Mouse (Mus musculus) neural tube, embryonic 15.5 days (tissue): Measurements from ENCODE around the gene Romo1. TPM values are rescaled to one million over a fixed set of nuclear protein-coding genes. Genes with fewer than 3 reads are reported as not detected.

ENCODE experiments used
- ATAC-seq: fragments of 200-750 bp; cut with Nextera tagmentation; 2 replicates; pipeline ENCODE4 v1.8.0; 2017; ENCODE audit warnings: mild to moderate bottlenecking, moderate TSS enrichment, moderate library complexity; ENCODE audit not compliant: low FRiP score
- H3K27ac ChIP-seq: fragments of 300-500 bp; sonication (generic); replicated peaks from 2 replicates; pipeline ENCODE4 v1.5.1; 2015; ENCODE audit warnings: mild to moderate bottlenecking, inconsistent platforms
- H3K27me3 ChIP-seq: fragments of 300-500 bp; sonication (generic); replicated peaks from 2 replicates; pipeline ENCODE4 v1.6.1; 2015; ENCODE audit warnings: inconsistent platforms
- H3K36me3 ChIP-seq: fragments of 300-500 bp; sonication (generic); 2 replicates; pipeline ENCODE4 v1.6.1; 2015; ENCODE audit warnings: inconsistent platforms
- H3K4me1 ChIP-seq: fragments of 300-500 bp; sonication (generic); 2 replicates; pipeline ENCODE4 v1.6.1; 2015; ENCODE audit warnings: inconsistent platforms
- H3K4me2 ChIP-seq: fragments of 300-500 bp; sonication (generic); 2 replicates; pipeline ENCODE4 v1.6.1; 2015; ENCODE audit warnings: inconsistent platforms, mild to moderate bottlenecking, moderate library complexity
- H3K4me3 ChIP-seq: fragments of 300-500 bp; sonication (generic); replicated peaks from 2 replicates; pipeline ENCODE4 v1.5.1; 2015; ENCODE audit warnings: mild to moderate bottlenecking, inconsistent platforms
- H3K9ac ChIP-seq: fragments of 300-500 bp; sonication (generic); replicated peaks from 2 replicates; pipeline ENCODE4 v1.6.1; 2015; ENCODE audit warnings: mild to moderate bottlenecking, inconsistent platforms
- H3K9me3 ChIP-seq: fragments of 300-500 bp; sonication (generic); replicated peaks from 2 replicates; pipeline ENCODE4 v1.6.1; 2016; ENCODE audit warnings: inconsistent platforms
- WGBS: fragments of 180-500 bp; shearing (Covaris S2); methylation state at CpG from one replicate; pipeline ENCODE4 v1.1.7; 2015; ENCODE audit warnings: mixed read lengths; 5-methylcytosine and 5-hydroxymethylcytosine counted together
- polyA plus RNA-seq: library from polyadenylated mRNA; unstranded; fragments of >200 nt; fragmentation: Nextera tagmentation; extraction: Ambion mirVana; gene quantifications from 2 replicates; pipeline ENCODE4 v1.2.1, GENCODE M21; 2015

Romo1 gene
- polyA plus RNA-seq, 1 experiment from 2014 or later = 463 TPM

DNA sequence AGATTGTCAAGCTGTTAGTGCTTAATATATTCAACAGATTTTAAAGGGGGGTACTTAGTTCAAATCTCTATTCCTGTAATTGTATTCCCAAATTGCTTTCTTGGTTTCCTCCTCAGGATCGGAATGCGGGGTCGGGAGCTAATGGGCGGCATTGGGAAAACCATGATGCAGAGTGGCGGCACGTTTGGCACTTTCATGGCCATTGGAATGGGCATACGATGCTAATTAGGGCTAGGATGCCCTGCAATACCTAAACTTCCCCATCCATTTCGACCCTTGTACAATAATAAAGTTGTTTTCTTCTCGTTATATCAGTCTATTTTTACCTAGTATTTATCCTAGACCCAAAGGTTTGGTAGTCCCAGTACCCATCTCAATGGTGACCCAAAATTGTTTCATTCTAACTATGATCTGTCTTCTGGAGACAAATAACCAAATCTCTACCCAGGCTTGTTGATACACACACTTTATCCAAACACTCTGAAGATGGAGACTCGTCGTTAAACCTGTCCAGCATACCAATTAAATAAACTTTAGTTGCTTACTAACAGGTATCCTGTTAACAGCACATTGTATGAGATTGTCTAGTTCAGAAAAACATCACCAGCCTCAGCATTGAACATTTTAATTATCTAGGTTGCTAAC lies 1.8 kb downstream of the Romo1 start:
- WGBS = 61% methylated on average over 11 of the region's 11 CpGs
- ATAC-seq = no peak
- Histone ChIP-seq H3K4me3 (peak overlapping the region; percentile 86; the same call in 1 of the 2 replicates), H3K36me3 (peaks cover 36% of the 10 kb centered on the region), H3K4me1 (peaks cover 19% of the 10 kb centered on the region), H3K27me3 (no peaks in the 10 kb centered on the region), H3K9ac (no peak overlapping the region), H3K9me3 (no peaks in the 10 kb centered on the region), H3K27ac (no peak overlapping the region), H3K4me2 (peak overlapping the region; percentile 77)

DNA sequence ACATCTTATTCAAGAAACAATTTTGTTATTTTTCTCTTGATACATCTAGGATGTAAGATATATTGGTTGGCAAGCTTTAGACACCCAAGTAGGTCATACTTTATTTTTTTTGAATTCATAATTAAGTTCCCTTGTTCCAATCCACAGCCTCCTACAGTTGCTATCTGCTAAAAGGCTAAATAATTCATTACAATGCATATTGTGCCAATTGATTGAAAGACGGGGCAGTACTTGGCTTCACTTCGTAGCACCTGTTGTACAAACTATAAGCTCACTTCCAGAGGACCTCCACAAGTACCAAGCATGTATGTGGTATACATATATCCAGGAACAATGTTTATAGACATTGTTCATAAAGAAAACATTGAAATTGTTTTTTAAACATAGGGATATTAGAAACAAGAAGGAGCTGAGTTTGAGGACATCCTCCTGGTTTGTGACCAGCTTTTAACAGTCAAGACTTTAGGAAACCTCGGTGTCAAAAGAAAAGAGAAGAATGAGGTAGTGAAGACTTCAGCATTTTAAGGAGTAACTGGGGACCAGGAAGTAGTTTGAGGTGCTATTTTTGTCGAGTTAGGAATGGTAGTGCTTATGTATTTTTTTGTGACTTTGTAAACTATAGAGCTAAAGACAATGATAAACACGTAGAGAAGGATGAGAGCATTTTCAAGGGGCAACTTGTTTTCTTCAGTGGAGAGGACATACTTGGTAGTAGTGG lies 2.6 kb downstream of the Romo1 start:
- Histone ChIP-seq H3K4me3 (no peak overlapping the region), H3K36me3 (peaks cover 36% of the 10 kb centered on the region), H3K27ac (no peak overlapping the region), H3K4me2 (no peak overlapping the region), H3K9me3 (no peaks in the 10 kb centered on the region), H3K9ac (no peak overlapping the region), H3K4me1 (peaks cover 19% of the 10 kb centered on the region), H3K27me3 (no peaks in the 10 kb centered on the region)
- no peak for ATAC-seq
- WGBS = 75% methylated on average over 5 of the region's 5 CpGs

DNA sequence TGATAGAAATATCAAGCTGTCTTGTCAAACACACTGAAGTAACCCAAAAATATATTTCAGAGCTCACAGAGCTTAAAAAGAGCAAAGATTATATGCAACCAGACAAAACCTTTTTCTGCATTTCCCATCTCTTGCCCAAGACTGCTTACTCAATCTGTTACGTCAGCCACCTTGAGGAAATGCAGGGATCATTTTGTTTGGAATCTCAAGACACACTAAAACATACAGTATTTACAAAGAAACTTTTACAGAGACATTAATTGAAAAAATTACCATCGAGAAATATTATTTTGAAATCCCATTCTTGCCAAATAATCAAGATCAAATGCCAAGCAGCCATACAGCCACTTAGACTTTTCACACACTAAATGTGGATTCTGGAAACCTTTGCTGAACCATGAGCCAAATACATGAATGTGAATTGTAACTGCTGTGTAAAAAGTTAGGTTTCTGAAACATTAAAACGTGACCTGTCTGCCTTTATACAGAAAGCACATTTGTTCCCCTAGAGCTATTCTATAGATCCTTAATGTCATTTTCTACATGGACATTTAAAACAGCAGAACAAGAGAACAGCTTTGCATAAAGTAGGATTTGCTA lies 3.6 kb downstream of the Romo1 start:
- peaks cover 19% of the 10 kb centered on the region for H3K4me1 ChIP-seq
- H3K36me3 ChIP-seq = peaks cover 36% of the 10 kb centered on the region

DNA sequence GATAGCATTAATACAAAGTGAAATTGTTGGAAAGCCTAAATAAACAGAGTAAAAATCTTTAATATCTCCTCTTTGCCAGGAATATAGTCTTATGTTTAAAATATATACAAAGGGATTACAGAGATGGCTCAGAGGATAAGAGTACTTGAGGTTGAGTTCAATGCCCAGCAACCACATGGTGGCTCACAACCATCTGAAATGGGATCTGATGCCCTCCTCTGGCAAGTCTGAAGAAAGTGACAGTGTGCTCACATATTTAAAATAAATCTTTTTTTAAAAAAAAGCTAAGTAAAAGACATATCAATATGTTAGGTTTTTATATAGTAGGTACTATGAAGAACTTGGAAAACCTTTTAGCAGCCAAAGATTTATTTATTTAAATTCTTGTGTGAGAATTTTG lies 7.7 kb downstream of the Romo1 start:
- Histone ChIP-seq H3K36me3 (peaks cover 54% of the 10 kb centered on the region), H3K9me3 (no peaks in the 10 kb centered on the region), H3K4me1 (no peaks in the 10 kb centered on the region), H3K4me3 (no peak overlapping the region), H3K9ac (no peak overlapping the region), H3K27me3 (no peaks in the 10 kb centered on the region), H3K27ac (no peak overlapping the region), H3K4me2 (no peak overlapping the region)
- no peak for ATAC-seq

More for the DNA sequence above, 3.6 kb downstream of the Romo1 start:
- Histone ChIP-seq H3K9me3 (no peaks in the 10 kb centered on the region), H3K27me3 (no peaks in the 10 kb centered on the region), H3K27ac (no peak overlapping the region), H3K9ac (no peak overlapping the region), H3K4me3 (no peak overlapping the region), H3K4me2 (no peak overlapping the region)
- ATAC-seq = no peak
- WGBS = 90% methylated on average over 3 of the region's 3 CpGs

DNA sequence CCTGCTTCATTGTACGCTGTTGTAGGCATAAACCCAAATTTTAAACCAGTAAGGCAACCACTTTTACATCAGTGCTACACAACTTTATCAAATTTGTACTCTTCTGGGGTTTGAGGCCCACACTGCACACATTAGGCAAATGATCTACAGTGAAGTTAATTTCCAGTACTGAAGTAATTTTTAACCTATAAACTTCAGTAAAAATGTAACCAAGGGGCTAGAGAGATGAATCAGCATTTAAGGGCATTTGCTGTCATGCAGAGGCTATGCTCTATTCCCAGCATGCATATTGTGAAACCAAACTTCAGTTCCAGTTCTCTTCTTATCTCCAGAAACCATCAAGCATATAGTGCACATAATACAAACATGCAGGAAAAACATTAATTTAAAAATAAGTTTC lies 21.6 kb downstream of the Romo1 start:
- 100% methylated on average over 1 of the region's 1 CpGs for WGBS
- ATAC-seq = no peak
- H3K36me3 ChIP-seq = peaks cover 66% of the 10 kb centered on the region
- no peaks in the 10 kb centered on the region for H3K4me1 ChIP-seq
- H3K27me3 ChIP-seq = no peaks in the 10 kb centered on the region
- no peak overlapping the region for H3K4me2 ChIP-seq
- H3K27ac ChIP-seq = no peak overlapping the region
- H3K9me3 ChIP-seq = no peaks in the 10 kb centered on the region
- H3K4me3 ChIP-seq = no peak overlapping the region
- H3K9ac ChIP-seq = no peak overlapping the region

DNA sequence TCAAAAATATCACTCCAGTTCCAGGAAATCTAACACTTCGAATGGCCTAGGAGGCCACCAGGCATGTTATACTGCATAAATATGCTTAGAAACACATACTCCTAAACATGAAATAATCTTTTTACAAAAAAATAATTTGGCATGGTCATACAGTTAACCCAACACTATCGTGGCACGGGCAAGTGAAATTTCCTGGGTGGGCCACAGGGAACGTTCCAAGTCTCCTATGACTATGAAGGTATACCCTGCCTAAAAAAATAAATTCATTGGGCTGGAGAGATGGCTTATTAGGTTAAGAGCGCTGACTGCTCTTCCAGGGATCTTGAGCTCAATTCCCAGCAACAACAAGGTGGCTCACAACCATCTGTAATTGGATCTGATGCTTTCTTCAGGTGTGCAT lies 22.7 kb downstream of the Romo1 start:
- Histone ChIP-seq H3K4me1 (no peaks in the 10 kb centered on the region), H3K36me3 (peaks cover 68% of the 10 kb centered on the region), H3K9ac (no peak overlapping the region), H3K27ac (no peak overlapping the region), H3K4me3 (no peak overlapping the region), H3K9me3 (no peaks in the 10 kb centered on the region), H3K4me2 (no peak overlapping the region), H3K27me3 (no peaks in the 10 kb centered on the region)
- WGBS = 95% methylated on average over 5 of the region's 5 CpGs
- ATAC-seq = no peak

DNA sequence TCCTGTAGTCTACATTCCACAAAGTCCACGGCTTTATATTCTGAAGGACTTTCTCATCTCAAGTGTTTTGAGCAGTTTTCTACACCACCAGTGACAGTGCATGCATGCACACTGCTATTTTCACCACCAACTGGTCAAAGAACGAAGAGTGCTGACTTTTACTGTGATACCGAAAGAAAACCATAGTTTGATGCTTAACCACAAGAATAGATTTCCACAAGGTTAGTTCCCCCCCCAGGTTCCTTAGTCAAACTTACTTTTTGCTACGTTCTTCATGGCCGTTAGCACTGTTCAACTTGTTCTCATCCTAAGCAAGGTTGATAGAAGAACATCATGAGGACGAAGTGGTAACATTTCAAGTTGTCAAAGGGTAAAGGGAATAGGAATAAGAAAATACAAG lies 33.2 kb downstream of the Romo1 start:
- no peak for ATAC-seq
- H3K4me2 ChIP-seq = peak overlapping the region; percentile 17
- H3K9ac ChIP-seq = no peak overlapping the region
- H3K36me3 ChIP-seq = peaks cover 27% of the 10 kb centered on the region
- no peak overlapping the region for H3K27ac ChIP-seq
- H3K4me3 ChIP-seq = no peak overlapping the region
- no peaks in the 10 kb centered on the region for H3K27me3 ChIP-seq
- no peaks in the 10 kb centered on the region for H3K9me3 ChIP-seq
- peaks cover 31% of the 10 kb centered on the region for H3K4me1 ChIP-seq
- WGBS = 89% methylated on average over 6 of the region's 6 CpGs

DNA sequence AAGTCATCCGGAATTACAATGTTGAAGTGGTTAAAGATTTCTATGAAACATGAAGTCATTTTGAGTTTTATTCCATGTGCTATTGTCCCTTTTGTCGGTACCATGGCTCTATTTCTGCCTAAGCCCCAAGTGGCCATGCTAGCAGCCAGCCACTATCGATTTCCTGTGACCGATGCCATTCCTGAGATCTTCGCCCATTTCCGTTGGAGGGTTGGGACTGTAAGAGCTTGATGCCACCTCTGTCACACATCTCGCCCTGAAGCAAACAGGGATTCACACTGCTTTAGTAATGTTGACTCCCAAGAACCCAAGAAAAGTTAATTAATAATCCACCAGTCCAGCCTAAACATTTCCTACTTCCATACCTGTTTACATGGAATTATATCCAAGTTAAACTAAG lies 33.8 kb downstream of the Romo1 start:
- 74% methylated on average over 7 of the region's 7 CpGs for WGBS

DNA sequence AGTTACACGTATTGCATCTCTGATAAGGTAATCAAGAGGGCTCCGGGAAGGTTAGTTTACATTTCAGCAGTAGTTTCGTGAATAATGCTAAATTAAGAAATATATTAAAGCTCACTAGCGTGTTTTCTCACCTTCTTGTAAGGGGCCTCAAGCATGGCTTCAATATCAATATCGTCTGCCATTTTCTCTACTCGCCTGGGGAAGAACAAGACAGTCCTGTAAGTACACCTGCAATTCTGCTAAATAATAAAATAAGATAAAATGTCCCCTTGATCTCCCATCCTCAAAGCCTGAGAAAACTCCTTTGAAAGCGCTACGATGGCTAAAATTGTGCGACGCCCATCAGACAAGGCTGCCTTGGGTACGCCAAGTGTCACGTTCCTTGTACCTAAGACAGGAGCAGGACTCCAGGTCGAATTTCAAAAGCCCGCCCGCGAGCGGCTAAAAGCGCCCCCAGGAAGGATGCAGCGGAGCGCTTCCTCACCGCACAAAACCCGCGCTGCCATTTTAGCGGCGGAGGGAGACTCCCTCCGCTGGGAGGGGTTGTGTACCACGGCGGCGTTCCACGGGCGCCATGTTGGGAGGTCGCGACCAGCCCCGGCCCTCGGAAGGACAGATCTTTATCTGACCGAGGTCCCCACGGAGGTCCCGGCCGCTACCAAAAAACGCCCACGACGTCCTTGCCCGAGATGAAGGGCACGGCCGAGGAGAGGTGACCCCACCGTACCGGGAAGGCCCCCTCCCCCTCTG lies 35.4 kb downstream of the Romo1 start:
- Histone ChIP-seq H3K27me3 (no peaks in the 10 kb centered on the region), H3K4me1 (peaks cover 31% of the 10 kb centered on the region), H3K27ac (peak overlapping the region; percentile 98), H3K36me3 (peaks cover 16% of the 10 kb centered on the region), H3K4me3 (peak overlapping the region; percentile 96), H3K9ac (peak overlapping the region; percentile 100), H3K9me3 (no peaks in the 10 kb centered on the region), H3K4me2 (peak overlapping the region; percentile 57)
- peak; percentile 53 for ATAC-seq
- 2% methylated on average over 47 of the region's 47 CpGs for WGBS

More for the DNA sequence above, 33.8 kb downstream of the Romo1 start:
- no peaks in the 10 kb centered on the region for H3K9me3 ChIP-seq
- 0 out of 2 replicates have a peak overlapping the region, but pooled peaks have one; percentile 26 for H3K9ac ChIP-seq
- H3K27ac ChIP-seq = no peak overlapping the region
- peak overlapping the region; percentile 15 for H3K4me3 ChIP-seq
- ATAC-seq = no peak
- peaks cover 31% of the 10 kb centered on the region for H3K4me1 ChIP-seq
- H3K36me3 ChIP-seq = peaks cover 23% of the 10 kb centered on the region
- H3K4me2 ChIP-seq = peak overlapping the region; percentile 57
- H3K27me3 ChIP-seq = no peaks in the 10 kb centered on the region

DNA sequence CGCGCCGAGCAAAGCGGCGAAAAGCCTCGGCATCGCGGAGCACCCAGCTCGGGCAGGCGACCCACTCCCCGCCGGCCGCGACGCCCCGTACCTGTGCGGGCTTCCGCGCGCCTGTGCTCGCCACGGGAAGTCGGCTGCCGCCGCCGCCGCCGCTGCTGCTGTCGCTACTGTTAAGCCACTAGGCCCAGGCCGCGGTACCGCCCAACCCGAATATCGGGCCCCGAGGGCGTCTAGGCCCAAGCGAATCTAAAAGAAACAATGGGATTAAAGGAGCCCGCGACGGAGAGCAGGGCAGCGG lies 35.9 kb downstream of the Romo1 start:
- Histone ChIP-seq H3K4me1 (peaks cover 31% of the 10 kb centered on the region), H3K4me3 (peak overlapping the region; percentile 96), H3K36me3 (peaks cover 14% of the 10 kb centered on the region), H3K27me3 (no peaks in the 10 kb centered on the region), H3K9ac (peak overlapping the region; percentile 100), H3K27ac (peak overlapping the region; percentile 98), H3K4me2 (peak overlapping the region; percentile 57; the same call in 1 of the 2 replicates), H3K9me3 (no peaks in the 10 kb centered on the region)
- no peak; the same call in 1 of the 2 replicates for ATAC-seq
- 0% methylated on average over 29 of the region's 41 CpGs for WGBS

DNA sequence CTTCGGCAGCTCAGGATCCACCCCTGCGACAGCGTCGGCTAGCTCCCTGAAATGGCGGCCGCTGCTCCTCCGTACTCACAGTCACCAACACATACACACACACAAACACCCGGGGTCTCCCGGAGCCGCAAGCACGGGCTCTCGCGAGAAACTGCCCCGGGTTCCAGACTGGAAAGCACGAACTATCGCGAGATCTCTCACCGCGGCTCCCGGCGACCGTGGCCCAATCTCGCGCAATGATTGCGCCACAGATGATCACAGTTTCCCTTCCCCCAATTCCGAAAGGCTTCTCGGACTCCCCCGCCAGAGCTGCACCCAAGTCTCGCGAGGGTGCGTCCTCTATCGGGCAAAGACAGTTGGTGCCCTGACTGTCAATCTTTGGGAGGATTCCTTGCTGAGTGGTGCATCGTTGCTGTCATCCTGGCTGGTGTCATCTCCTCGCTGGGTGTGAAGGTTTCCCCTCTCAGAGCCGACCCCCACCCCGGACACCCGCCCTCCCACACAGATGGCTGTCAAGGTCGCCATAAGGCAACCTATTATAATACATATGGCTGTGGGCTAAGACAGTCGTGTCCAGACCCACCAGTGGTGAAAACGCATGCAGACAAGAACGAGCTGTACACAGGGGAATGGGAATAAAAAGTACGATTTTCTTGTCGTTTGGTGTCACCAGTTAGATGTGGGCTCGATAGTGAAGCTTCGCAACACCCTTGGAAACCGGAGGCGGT lies 36.4 kb downstream of the Romo1 start, which contains the start of gene Rbm39:
TSS of gene Rbm39 (minus strand) at position 145 of the 728 bp plus-strand sequence.
- WGBS = under 1% methylated on average over 47 of the region's 47 CpGs
- Histone ChIP-seq H3K9me3 (no peaks in the 10 kb centered on the region), H3K9ac (peak within 1 kb of the TSS; percentile 100), H3K4me2 (peak within 1 kb of the TSS; percentile 59), H3K36me3 (peaks cover 14% of the 10 kb centered on the region), H3K4me3 (peak within 1 kb of the TSS; percentile 96), H3K27ac (peak within 1 kb of the TSS; percentile 98), H3K4me1 (peaks cover 31% of the 10 kb centered on the region), H3K27me3 (no peaks in the 10 kb centered on the region)
- peak; percentile 97 for ATAC-seq
